In genomic region chr10:13868371-13869321, GRCm38 (mm10) we compare ENCODE assay signal across 8 mouse cellular contexts. TPM values are rescaled to one million over a fixed set of nuclear protein-coding genes. Genes with fewer than 3 reads are reported as not detected.
DNase-seq lines count a peak whose midpoint lies in the region; ATAC-seq and TF ChIP-seq lines count a peak whose summit lies in the region.

TSS of gene Aig1 (minus strand) at chr10:13868980.

- no peak within 1 kb of the TSS for H3K27ac ChIP-seq in ES-Bruce4 (ENCODE audit: insufficient read depth, low read length)
- H3K27ac ChIP-seq in cerebellum, adult 2 months (ENCODE audit: insufficient read depth, low read length): peak within 1 kb of the TSS; percentile 86
- H3K27ac ChIP-seq in neural tube, embryonic 15.5 days (replicated peaks): peak within 1 kb of the TSS; percentile 87

- H3K36me3 ChIP-seq in ES-Bruce4 (ENCODE audit: control insufficient read depth, insufficient read depth, low read length, poor library complexity, severe bottlenecking): no peaks in the 10 kb centered on the region
- H3K36me3 ChIP-seq in neural tube, embryonic 15.5 days: no peaks in the 10 kb centered on the region

- no peaks in the 10 kb centered on the region for H3K27me3 ChIP-seq in ES-Bruce4 (ENCODE audit: control insufficient read depth, insufficient read depth, low read length, poor library complexity, severe bottlenecking)
- no peaks in the 10 kb centered on the region for H3K27me3 ChIP-seq in cerebellum, adult 2 months (ENCODE audit: control insufficient read depth, insufficient read depth, low read length)
- H3K27me3 ChIP-seq in neural tube, embryonic 15.5 days (replicated peaks): no peaks in the 10 kb centered on the region

- TF ChIP-seq POLR2A in ES-Bruce4 (IDR thresholded peaks at IDR 0.05; ENCODE audit: insufficient read depth, low read length): no peak
- no peak; the same call in 1 of the 2 replicates for TF ChIP-seq POLR2A in cerebellum, adult 2 months (IDR thresholded peaks at IDR 0.05; ENCODE audit: borderline replicate concordance, insufficient read depth, low read length)
- peak; percentile 23; the same call in 1 of the 2 replicates for TF ChIP-seq POLR2A in lung, adult 2 months (IDR thresholded peaks at IDR 0.05; ENCODE audit: borderline replicate concordance, extremely low read depth, low read depth, low read length)

- H3K9me3 ChIP-seq in ES-Bruce4 (replicated peaks; ENCODE audit: control insufficient read depth, insufficient read depth, low read length, poor library complexity, severe bottlenecking): no peaks in the 10 kb centered on the region
- H3K9me3 ChIP-seq in neural tube, embryonic 15.5 days (replicated peaks): no peaks in the 10 kb centered on the region

- DNase-seq in cerebellum, adult 2 months: peak; percentile 89 to 90
- peak; percentile 49 to 73 for DNase-seq in layer of hippocampus, adult 8-10 months (ENCODE audit: low spot score in 2 of 2)
- DNase-seq in lung, adult 2 months: peak; percentile 73
- DNase-seq in testis, postnatal 10 days (ENCODE audit: low spot score): peak; percentile 69

- H3K9ac ChIP-seq in ES-Bruce4 (ENCODE audit: low read depth, poor library complexity, severe bottlenecking): peak within 1 kb of the TSS; percentile 60
- peak within 1 kb of the TSS; percentile 87 for H3K9ac ChIP-seq in neural tube, embryonic 15.5 days (replicated peaks)

- peak within 1 kb of the TSS; percentile 58 for H3K4me3 ChIP-seq in ES-Bruce4 (ENCODE audit: low read depth, low read length)
- peak within 1 kb of the TSS; percentile 69 for H3K4me3 ChIP-seq in cerebellum, adult 2 months (replicated peaks; ENCODE audit: insufficient read depth, low read depth, low read length)
- H3K4me3 ChIP-seq in lung, adult 2 months (replicated peaks; ENCODE audit: extremely low read depth, low read depth, low read length): peak within 1 kb of the TSS; percentile 83
- H3K4me3 ChIP-seq in neural tube, embryonic 15.5 days (replicated peaks): peak within 1 kb of the TSS; percentile 84

- peak; percentile 90 for ATAC-seq in frontal cortex, adult (ENCODE audit: low TSS enrichment)
- peak; percentile 82 for ATAC-seq in hematopoietic stem cell, adult 5-6 weeks (replicated peaks in 1 of 2; ENCODE audit: insufficient read depth in 1 of 2, low FRiP score in 2 of 2, low TSS enrichment in 1 of 2, low read depth in 1 of 2, poor library complexity in 2 of 2, severe bottlenecking in 2 of 2)
- peak; percentile 95 for ATAC-seq in neural tube, embryonic 15.5 days (ENCODE audit: low FRiP score)

- whole genome bisulfite sequencing in cerebellum, adult 2 months: under 1% methylated on average over 77 of the region's 77 CpGs
- 3% methylated on average over 76 of the region's 77 CpGs for WGBS in lung, adult 2 months
- 1% methylated on average over 59 of the region's 77 CpGs for WGBS in neural tube, embryonic 15.5 days

- no peaks in the 10 kb centered on the region for H3K4me1 ChIP-seq in ES-Bruce4 (ENCODE audit: control insufficient read depth, insufficient read depth, low read length)
- H3K4me1 ChIP-seq in cerebellum, adult 2 months (ENCODE audit: control insufficient read depth, insufficient read depth, low read length): peaks cover 9% of the 10 kb centered on the region
- peaks cover 4% of the 10 kb centered on the region; the same call in 1 of the 2 replicates for H3K4me1 ChIP-seq in lung, adult 2 months (ENCODE audit: control insufficient read depth, insufficient read depth, low read length)
- H3K4me1 ChIP-seq in neural tube, embryonic 15.5 days: peaks cover 21% of the 10 kb centered on the region

- TF ChIP-seq EP300 in ES-Bruce4 (IDR thresholded peaks at IDR 0.05; ENCODE audit: insufficient read depth, low read depth, low read length): no peak

- TF ChIP-seq CTCF in ES-Bruce4 (IDR thresholded peaks at IDR 0.05; ENCODE audit: low read depth, low read length): no peak
- no peak for TF ChIP-seq CTCF in cerebellum, adult 2 months (IDR thresholded peaks at IDR 0.05; ENCODE audit: borderline replicate concordance, insufficient read depth, low read depth, low read length)
- TF ChIP-seq CTCF in lung, adult 2 months (IDR thresholded peaks at IDR 0.05; ENCODE audit: insufficient read depth, low read length): no peak

- peak within 1 kb of the TSS; percentile 80 for H3K4me2 ChIP-seq in neural tube, embryonic 15.5 days

RNA-seq across cellular contexts. Expression of gene Aig1, which starts in this region (rescaled TPM):
- 12.0 and 15.3 TPM in 2 replicates for polyA plus RNA-seq in ES-Bruce4 (2011; ENCODE audit: insufficient read depth, insufficient read length, low read depth, missing spikeins)
- 130 and 132 TPM in 2 replicates for polyA plus RNA-seq in cerebellum, adult 2 months (2012; rRNA removed)
- total RNA-seq in hematopoietic stem cell, adult 5-6 weeks (2017): 34.5 and 36.5 TPM in 2 replicates
- total RNA-seq in layer of hippocampus, adult 8-10 months (2022): 10 to 100 TPM; 63.9 to 68.9 (median 67.7) TPM
- polyA plus RNA-seq in lung, adult 2 months (2012; rRNA removed): 67.5 and 76.5 TPM in 2 replicates
- polyA plus RNA-seq in neural tube, embryonic 15.5 days (2015; fragmentation: Nextera tagmentation; extraction: Ambion mirVana): 104 and 112 TPM in 2 replicates
